Mouse (Mus musculus) adrenal gland, postnatal 36 days (tissue): Measurements from ENCODE around the gene Xiap. TPM values are rescaled to one million over a fixed set of nuclear protein-coding genes. Genes with fewer than 3 reads are reported as not detected.
"Not testable (repeated sequence)": the region's sequence is repeated elsewhere in the genome, so short reads cannot be mapped to it uniquely, and the experiment has no call there.

Experiments
- DNase-seq, 2 experiments: peaks; one replicate each; pipeline ENCODE4 v3.0.0; 2021; ENCODE audit warnings: mixed read lengths in 1 of 2
- long read RNA-seq, 2 experiments: library from polyadenylated mRNA; stranded (forward); transcript quantifications; one replicate each; pipeline ENCODE4 v2.0.0; 2021; ENCODE audit warnings: borderline sequencing depth in 2 of 2
- total RNA-seq, 2 experiments: library from RNA; stranded (reverse); gene quantifications; 2 replicates each; pipeline ENCODE4 v1.2.3; 2021

Xiap gene
- total RNA-seq = 10 to 100 TPM; 54.1 to 62.9 TPM
- long read RNA-seq, experiment 1, partial matches to known transcripts = 2 of 5 reads
- long read RNA-seq, experiment 1, other reads (novel, unspliced or antisense) = 3 of 5 reads
- long read RNA-seq, experiment 2, partial matches to known transcripts = 0 of 2 reads
- long read RNA-seq, experiment 2, other reads (novel, unspliced or antisense) = 2 of 2 reads

GRCm38 (mm10) chrX:42059282-42060068 lies at the start of gene Xiap:
Gene Xiap (plus strand): TSS chrX:42059679.
- no peak for DNase-seq

- no peak for DNase-seq
Observed at GRCm38 (mm10) chrX:42012677-42013208, 46.7 kb upstream of the Xiap start.

- DNase-seq = no peak
Observed at GRCm38 (mm10) chrX:42013776-42014175, 45.7 kb upstream of the Xiap start.

GRCm38 (mm10) chrX:42014502-42014901 lies 45.0 kb upstream of the Xiap start:
- no peak for DNase-seq

- no peak for DNase-seq
Observed at GRCm38 (mm10) chrX:42018030-42018429, 41.4 kb upstream of the Xiap start.

- no peak for DNase-seq
Observed at GRCm38 (mm10) chrX:42019441-42019840, 40.0 kb upstream of the Xiap start.

GRCm38 (mm10) chrX:42025802-42026440 lies 33.6 kb upstream of the Xiap start:
- not testable (repeated sequence) for DNase-seq

- not testable (repeated sequence) for DNase-seq
Observed at GRCm38 (mm10) chrX:42026981-42027380, 32.5 kb upstream of the Xiap start.

- DNase-seq = peak; percentile 78 to 81
Observed at GRCm38 (mm10) chrX:42033111-42033693, 26.3 kb upstream of the Xiap start.

- no peak for DNase-seq
Observed at GRCm38 (mm10) chrX:42033911-42034310, 25.6 kb upstream of the Xiap start.

GRCm38 (mm10) chrX:42039481-42039880 lies 20.0 kb upstream of the Xiap start:
- no peak for DNase-seq

GRCm38 (mm10) chrX:42044935-42045334 lies 14.5 kb upstream of the Xiap start:
- peak; percentile 31 to 35 for DNase-seq

- DNase-seq = no peak
Observed at GRCm38 (mm10) chrX:42050652-42051643, 8.5 kb upstream of the Xiap start.

- no peak for DNase-seq
Observed at GRCm38 (mm10) chrX:42057012-42057411, 2.5 kb upstream of the Xiap start.

- peak in 1 of 2 experiments; percentile 5 for DNase-seq
Observed at GRCm38 (mm10) chrX:42057873-42058272, 1.6 kb upstream of the Xiap start.

- DNase-seq = no peak
Observed at GRCm38 (mm10) chrX:42063621-42064020, 4.1 kb downstream of the Xiap start.

- no peak for DNase-seq
Observed at GRCm38 (mm10) chrX:42065086-42065485, 5.6 kb downstream of the Xiap start.

GRCm38 (mm10) chrX:42066771-42067170 lies 7.3 kb downstream of the Xiap start:
- DNase-seq = no peak

GRCm38 (mm10) chrX:42067791-42068200 lies 8.3 kb downstream of the Xiap start:
- DNase-seq = peak; percentile 78 to 85

GRCm38 (mm10) chrX:42068201-42068874 lies 8.9 kb downstream of the Xiap start:
- peak; percentile 73 to 81 for DNase-seq

GRCm38 (mm10) chrX:42068875-42069257 lies 9.4 kb downstream of the Xiap start:
- DNase-seq = no peak
